ENCODE assay signal across 27 mouse cellular contexts in genomic region chr2:125305671-125306070, GRCm38 (mm10). TPM values are rescaled to one million over a fixed set of nuclear protein-coding genes. Genes with fewer than 3 reads are reported as not detected.
A peak's percentile ranks its signal among the peaks of the same experiment; 100 is the strongest.
DNase-seq lines count a peak whose midpoint lies in the region; ATAC-seq and TF ChIP-seq lines count a peak whose summit lies in the region.
"Had no signal": no experiment of that assay in that cellular context is flagged by ENCODE, and none has a peak within 500 bp of the region (broad histone marks: within the 10 kb centered on the region; RNA-seq: fewer than 3 reads in every experiment).

No protein-coding gene starts in this region.

- peaks cover 17% of the 10 kb centered on the region for H3K4me1 ChIP-seq in embryonic fibroblast, embryonic 13.5 days (ENCODE audit: control insufficient read depth, insufficient read depth, low read length)
- no peaks in the 10 kb centered on the region for H3K4me1 ChIP-seq in midbrain, embryonic 15.5 days
- H3K4me1 ChIP-seq in kidney, adult 2 months (ENCODE audit: control insufficient read depth, insufficient read depth, low read length): no peaks in the 10 kb centered on the region
- H3K4me1 ChIP-seq: heart, embryonic 12.5 days; hindbrain, embryonic 10.5 days; intestine, embryonic 15.5 days; limb, embryonic 15.5 days; liver, embryonic 15.5 days; midbrain, embryonic 10.5 days; stomach, embryonic 15.5 days had no signal

- peak; percentile 44 for DNase-seq in layer of hippocampus, adult 11-12 months (ENCODE audit: low spot score)
- no peak for DNase-seq in layer of hippocampus, adult 9-10 months (ENCODE audit: low spot score)
- DNase-seq in left cerebral cortex, adult 18-20 months (ENCODE audit: low spot score in 2 of 2): peak; percentile 31 to 33
- DNase-seq in right cerebral cortex, postnatal 14 days: peak; percentile 17
- DNase-seq in kidney, postnatal 36 days: no peak
- DNase-seq in kidney, adult 2 months: no peak
- DNase-seq: adrenal gland, postnatal 36 days; cerebellum, adult 11 months; cerebellum, adult 9-11 months; forebrain, postnatal 0 days; heart, postnatal 10 days; kidney, postnatal 4 days; thymus, adult 18-20 months; thymus, postnatal 36 days had no signal

- no peak overlapping the region for H3K4me2 ChIP-seq in midbrain, embryonic 15.5 days
- H3K4me2 ChIP-seq: heart, embryonic 12.5 days; intestine, embryonic 15.5 days; limb, embryonic 15.5 days; liver, embryonic 15.5 days; stomach, embryonic 15.5 days had no signal

- no peak for ATAC-seq in midbrain, embryonic 15.5 days (replicated peaks)
- ATAC-seq: forebrain, postnatal 0 days; hindbrain, embryonic 16.5 days; intestine, embryonic 15.5 days; Patski had no signal

- WGBS in midbrain, embryonic 15.5 days: 87% methylated on average over 3 of the region's 3 CpGs
- 87% methylated on average over 3 of the region's 3 CpGs for WGBS in kidney, adult 2 months

- peak overlapping the region; percentile 89 for H3K27ac ChIP-seq in embryonic fibroblast, embryonic 13.5 days (ENCODE audit: insufficient read depth, low read length)
- no peak overlapping the region for H3K27ac ChIP-seq in midbrain, embryonic 15.5 days
- H3K27ac ChIP-seq in kidney, adult 2 months (ENCODE audit: insufficient read depth, low read depth, low read length): no peak overlapping the region
- H3K27ac ChIP-seq: embryonic facial prominence, embryonic 10.5 days; hindbrain, embryonic 10.5 days; intestine, embryonic 15.5 days; limb, embryonic 15.5 days; liver, embryonic 15.5 days; macrophage; midbrain, embryonic 10.5 days; stomach, embryonic 15.5 days had no signal

- H3K27me3 ChIP-seq in midbrain, embryonic 15.5 days (replicated peaks): no peaks in the 10 kb centered on the region
- no peaks in the 10 kb centered on the region for H3K27me3 ChIP-seq in kidney, adult 2 months (replicated peaks; ENCODE audit: control insufficient read depth, insufficient read depth, low read length)
- H3K27me3 ChIP-seq: heart, embryonic 12.5 days; intestine, embryonic 15.5 days; limb, embryonic 15.5 days; liver, embryonic 15.5 days; Patski; stomach, embryonic 15.5 days had no signal

- no peak for TF ChIP-seq POLR2A in embryonic fibroblast, embryonic 13.5 days (IDR thresholded peaks at IDR 0.05; ENCODE audit: low read depth, low read length)
- no peak for TF ChIP-seq POLR2A in kidney, adult 2 months (IDR thresholded peaks at IDR 0.05; ENCODE audit: low read depth, low read length)

- H3K36me3 ChIP-seq in midbrain, embryonic 15.5 days (replicated peaks): peaks cover 6% of the 10 kb centered on the region
- no peaks in the 10 kb centered on the region for H3K36me3 ChIP-seq in kidney, adult 2 months (ENCODE audit: control insufficient read depth, insufficient read depth, low read length)
- H3K36me3 ChIP-seq: liver, embryonic 15.5 days had no signal

- H3K9ac ChIP-seq in midbrain, embryonic 15.5 days: no peak overlapping the region
- H3K9ac ChIP-seq: forebrain, postnatal 0 days; heart, embryonic 12.5 days; intestine, embryonic 15.5 days; limb, embryonic 15.5 days; liver, embryonic 15.5 days; stomach, embryonic 15.5 days had no signal

- H3K9me3 ChIP-seq in midbrain, embryonic 15.5 days: no peaks in the 10 kb centered on the region
- H3K9me3 ChIP-seq: embryonic facial prominence, embryonic 10.5 days; heart, embryonic 12.5 days; hindbrain, embryonic 10.5 days; intestine, embryonic 15.5 days; limb, embryonic 15.5 days; liver, embryonic 15.5 days; midbrain, embryonic 10.5 days; stomach, embryonic 15.5 days had no signal

- TF ChIP-seq CTCF in embryonic fibroblast, embryonic 13.5 days (IDR thresholded peaks at IDR 0.05; ENCODE audit: borderline replicate concordance, insufficient read depth, low read length): no peak
- no peak for TF ChIP-seq CTCF in kidney, adult 2 months (conservative IDR thresholded peaks at IDR 0.05; ENCODE audit: insufficient read depth, insufficient read length, low read depth, low read length)

- H3K4me3 ChIP-seq in embryonic fibroblast, embryonic 13.5 days (ENCODE audit: insufficient read depth, low read length): no peak overlapping the region
- no peak overlapping the region for H3K4me3 ChIP-seq in midbrain, embryonic 15.5 days
- no peak overlapping the region for H3K4me3 ChIP-seq in kidney, adult 2 months (ENCODE audit: insufficient read depth, low read depth, low read length)
- H3K4me3 ChIP-seq: embryonic facial prominence, embryonic 10.5 days; heart, embryonic 12.5 days; hindbrain, embryonic 10.5 days; intestine, embryonic 15.5 days; limb, embryonic 15.5 days; liver, embryonic 15.5 days; midbrain, embryonic 10.5 days; stomach, embryonic 15.5 days had no signal

RNA-seq across cellular contexts. Expression of gene Dut, which starts 58.7 kb away (rescaled TPM):
- 58.6 and 66.6 TPM in 2 replicates for polyA plus RNA-seq in embryonic fibroblast, embryonic 13.5 days (2011; ENCODE audit: insufficient read length, low read depth, missing spikeins)
- total RNA-seq in left cerebral cortex, adult 18-20 months (2021): 10 to 100 TPM; 24.5 to 26.9 TPM
- polyA plus RNA-seq in midbrain, embryonic 15.5 days (2015; fragmentation: Nextera tagmentation; extraction: Ambion mirVana): 69.1 and 70.2 TPM in 2 replicates
- 15.8 and 21.4 TPM in 2 replicates for polyA plus RNA-seq in kidney, adult 2 months (2012; rRNA removed)

Comparison
In these comparisons a context has a peak if more than half of its experiments do, and no peak if none do; other contexts are left out.
1. DNase-seq: peak in layer of hippocampus, adult 11-12 months (single experiment), left cerebral cortex, adult 18-20 months (2 of 2) and right cerebral cortex, postnatal 14 days (single experiment); none in layer of hippocampus, adult 9-10 months (single experiment), kidney, postnatal 36 days (0 of 2) and kidney, adult 2 months (single experiment).